Mouse (Mus musculus): ENCODE measurements around the gene Fras1.

- TF ChIP-seq MYC (IDR thresholded peaks at IDR 0.05; ENCODE audit: low read depth, low read length) = no peak
- no peak for TF ChIP-seq ETS1 (IDR thresholded peaks at IDR 0.05; ENCODE audit: low read depth, low read length)
- no peak for TF ChIP-seq CTCF (IDR thresholded peaks at IDR 0.05 in 2 of 3, conservative IDR thresholded peaks at IDR 0.05 in 1 of 3; ENCODE audit: control insufficient read depth in 1 of 3, insufficient read depth in 1 of 3, low read depth in 2 of 3, low read length in 3 of 3, poor library complexity in 1 of 3, severe bottlenecking in 1 of 3)
- no peak for TF ChIP-seq ZNF384 (IDR thresholded peaks at IDR 0.05; ENCODE audit: low read depth, low read length)
- no peak for TF ChIP-seq E2F4 (IDR thresholded peaks at IDR 0.05; ENCODE audit: borderline replicate concordance, low read depth, low read length)
- no peak for TF ChIP-seq USF2 (IDR thresholded peaks at IDR 0.05; ENCODE audit: borderline replicate concordance in 1 of 2, insufficient read depth in 1 of 2, low read depth in 1 of 2, low read length in 2 of 2)
- TF ChIP-seq SMC3 (IDR thresholded peaks at IDR 0.05; ENCODE audit: low read depth, low read length) = no peak
- TF ChIP-seq USF1 (IDR thresholded peaks at IDR 0.05; ENCODE audit: low read depth, low read length) = no peak
- TF ChIP-seq HCFC1 (IDR thresholded peaks at IDR 0.05; ENCODE audit: low read depth, low read length) = no peak
- no peak for TF ChIP-seq POLR2A (IDR thresholded peaks at IDR 0.05; ENCODE audit: control insufficient read depth in 1 of 2, insufficient read depth in 1 of 2, low read depth in 1 of 2, low read length in 2 of 2, poor library complexity in 1 of 2)
- no peak for TF ChIP-seq BHLHE40 (IDR thresholded peaks at IDR 0.05; ENCODE audit: borderline replicate concordance, low read depth, low read length)
Observed at GRCm38 (mm10) chr5:96515860-96516311, 142.1 kb downstream of the Fras1 start.

Measured in MEL (cell line).